Mouse (Mus musculus): ENCODE measurements around the gene Zcchc24. TPM values are rescaled to one million over a fixed set of nuclear protein-coding genes. Genes with fewer than 3 reads are reported as not detected.

The Zcchc24 gene
- polyA plus RNA-seq, 1 experiment from 2014 or later, result 24.0 TPM

DNA sequence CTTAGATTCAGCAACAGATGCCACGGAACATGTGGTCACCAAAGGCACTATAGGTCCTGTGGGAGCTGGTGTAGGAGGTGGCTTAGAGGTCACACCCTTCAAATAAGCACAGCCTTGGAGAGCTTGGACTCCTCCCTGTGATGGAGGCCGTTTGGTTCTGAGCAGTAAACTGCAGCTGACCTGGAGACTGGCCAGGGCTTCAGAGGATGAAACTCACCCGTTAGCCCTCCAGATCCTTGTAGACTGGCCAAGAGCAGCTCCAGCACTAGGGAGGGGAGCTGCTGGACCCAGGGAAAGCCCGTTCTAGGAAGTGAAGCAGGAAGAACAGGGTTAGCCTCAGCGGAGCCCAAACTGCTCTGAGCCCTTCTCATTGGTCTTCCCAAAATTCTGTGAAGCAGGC, 18.1 kb upstream of the Zcchc24 start:
- no peaks in the 10 kb centered on the region for H3K9me3 ChIP-seq (ENCODE audit: control insufficient read depth, low read length)
- H3K27me3 ChIP-seq (ENCODE audit: control insufficient read depth, insufficient read depth, low read length), result no peaks in the 10 kb centered on the region
- WGBS, result 23% methylated on average over 5 of the region's 5 CpGs
- peak overlapping the region; percentile 66 for H3K27ac ChIP-seq (ENCODE audit: low read depth, low read length)
- peak; percentile 84 for ATAC-seq (ENCODE audit: low FRiP score, low TSS enrichment)
- H3K4me3 ChIP-seq (ENCODE audit: low read length), result no peak overlapping the region
- no peak overlapping the region for H3K9ac ChIP-seq (ENCODE audit: low read depth, low read length)
- H3K4me1 ChIP-seq (ENCODE audit: control insufficient read depth, insufficient read depth, low read length), result peaks cover 18% of the 10 kb centered on the region
- no peak overlapping the region for H3K4me2 ChIP-seq (replicated peaks; ENCODE audit: low read depth, low read length)
- H3K36me3 ChIP-seq (ENCODE audit: control insufficient read depth, insufficient read depth, low read length), result no peaks in the 10 kb centered on the region

DNA sequence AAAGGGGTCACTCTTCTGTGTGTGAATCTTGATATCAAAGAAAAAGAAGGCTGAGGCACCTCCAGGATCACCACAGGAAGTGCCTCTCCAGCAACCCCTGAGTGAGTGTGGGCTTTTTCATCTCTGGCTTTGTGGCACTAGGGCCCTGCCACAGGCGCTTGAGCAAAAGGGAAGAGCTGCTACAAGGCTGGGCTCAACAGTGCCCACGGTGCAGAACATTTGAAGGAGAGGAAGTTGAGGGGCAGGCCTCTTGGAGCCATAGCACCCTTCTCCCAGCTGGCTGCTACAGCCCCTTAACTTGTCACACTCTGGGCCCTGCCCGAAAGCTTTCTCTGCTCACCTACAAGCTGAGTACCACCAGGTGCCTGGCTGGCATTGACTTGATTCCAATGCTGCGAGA, 16.4 kb upstream of the Zcchc24 start:
- H3K4me3 ChIP-seq (ENCODE audit: low read length), result no peak overlapping the region
- H3K9me3 ChIP-seq (ENCODE audit: control insufficient read depth, low read length), result no peaks in the 10 kb centered on the region
- peaks cover 18% of the 10 kb centered on the region for H3K4me1 ChIP-seq (ENCODE audit: control insufficient read depth, insufficient read depth, low read length)
- 89% methylated on average over 4 of the region's 4 CpGs for WGBS
- H3K27ac ChIP-seq (ENCODE audit: low read depth, low read length), result no peak overlapping the region
- no peaks in the 10 kb centered on the region for H3K36me3 ChIP-seq (ENCODE audit: control insufficient read depth, insufficient read depth, low read length)
- H3K9ac ChIP-seq (ENCODE audit: low read depth, low read length), result no peak overlapping the region
- no peaks in the 10 kb centered on the region for H3K27me3 ChIP-seq (ENCODE audit: control insufficient read depth, insufficient read depth, low read length)
- ATAC-seq (ENCODE audit: low FRiP score, low TSS enrichment), result no peak
- H3K4me2 ChIP-seq (replicated peaks; ENCODE audit: low read depth, low read length), result no peak overlapping the region

DNA sequence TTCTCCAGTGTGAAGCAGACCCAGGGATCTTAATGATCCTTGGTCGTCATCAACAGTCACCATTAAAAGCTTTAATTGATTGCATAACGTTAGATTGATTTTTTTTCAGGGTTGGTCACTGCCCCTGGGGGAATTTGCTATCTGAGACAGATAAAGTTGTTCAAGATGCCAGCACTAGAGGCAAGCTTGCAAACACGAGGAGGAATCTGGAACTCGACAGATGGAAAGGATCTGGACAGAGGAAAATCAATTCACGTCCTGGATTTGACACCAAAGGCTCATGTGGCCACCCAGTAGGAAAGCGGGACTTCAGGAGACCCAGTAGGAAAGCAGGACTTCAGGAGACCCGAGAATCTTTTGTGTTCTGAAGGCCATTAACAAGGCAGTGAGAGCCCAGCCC, 14.4 kb upstream of the Zcchc24 start:
- no peak overlapping the region for H3K9ac ChIP-seq (ENCODE audit: low read depth, low read length)
- H3K4me1 ChIP-seq (ENCODE audit: control insufficient read depth, insufficient read depth, low read length), result peaks cover 18% of the 10 kb centered on the region
- H3K4me2 ChIP-seq (replicated peaks; ENCODE audit: low read depth, low read length), result no peak overlapping the region
- WGBS, result 21% methylated on average over 7 of the region's 7 CpGs
- ATAC-seq (ENCODE audit: low FRiP score, low TSS enrichment), result no peak
- H3K36me3 ChIP-seq (ENCODE audit: control insufficient read depth, insufficient read depth, low read length), result no peaks in the 10 kb centered on the region
- peak overlapping the region; percentile 37; the same call in 1 of the 2 replicates for H3K27ac ChIP-seq (ENCODE audit: low read depth, low read length)
- H3K27me3 ChIP-seq (ENCODE audit: control insufficient read depth, insufficient read depth, low read length), result no peaks in the 10 kb centered on the region
- no peaks in the 10 kb centered on the region for H3K9me3 ChIP-seq (ENCODE audit: control insufficient read depth, low read length)
- no peak overlapping the region for H3K4me3 ChIP-seq (ENCODE audit: low read length)

DNA sequence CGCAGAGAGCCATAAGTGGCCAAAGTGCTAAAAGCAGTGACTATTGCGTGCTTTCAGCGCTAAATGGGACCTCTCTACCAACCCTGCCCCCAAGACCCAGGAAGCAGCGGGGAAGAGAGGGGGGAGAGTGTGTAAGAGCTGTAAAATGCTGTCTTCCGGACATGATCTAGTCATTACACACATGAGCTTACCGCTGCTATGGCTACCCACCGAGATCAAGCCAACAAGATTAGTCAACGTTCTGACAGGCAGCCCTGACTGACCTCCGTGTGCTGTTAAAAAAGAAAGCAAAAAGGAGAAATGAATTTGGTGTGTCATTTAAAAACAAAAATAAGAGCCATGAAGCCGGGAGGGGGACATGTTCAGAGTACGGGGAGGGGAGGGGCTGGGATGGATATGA, 11.8 kb upstream of the Zcchc24 start:
- no peaks in the 10 kb centered on the region for H3K36me3 ChIP-seq (ENCODE audit: control insufficient read depth, insufficient read depth, low read length)
- peaks cover 11% of the 10 kb centered on the region for H3K4me1 ChIP-seq (ENCODE audit: control insufficient read depth, insufficient read depth, low read length)
- no peak overlapping the region for H3K9ac ChIP-seq (ENCODE audit: low read depth, low read length)
- H3K9me3 ChIP-seq (ENCODE audit: control insufficient read depth, low read length), result no peaks in the 10 kb centered on the region
- no peak overlapping the region for H3K4me3 ChIP-seq (ENCODE audit: low read length)
- no peak overlapping the region for H3K27ac ChIP-seq (ENCODE audit: low read depth, low read length)
- H3K4me2 ChIP-seq (replicated peaks; ENCODE audit: low read depth, low read length), result no peak overlapping the region
- no peak for ATAC-seq (ENCODE audit: low FRiP score, low TSS enrichment)
- H3K27me3 ChIP-seq (ENCODE audit: control insufficient read depth, insufficient read depth, low read length), result no peaks in the 10 kb centered on the region
- 72% methylated on average over 11 of the region's 11 CpGs for WGBS

DNA sequence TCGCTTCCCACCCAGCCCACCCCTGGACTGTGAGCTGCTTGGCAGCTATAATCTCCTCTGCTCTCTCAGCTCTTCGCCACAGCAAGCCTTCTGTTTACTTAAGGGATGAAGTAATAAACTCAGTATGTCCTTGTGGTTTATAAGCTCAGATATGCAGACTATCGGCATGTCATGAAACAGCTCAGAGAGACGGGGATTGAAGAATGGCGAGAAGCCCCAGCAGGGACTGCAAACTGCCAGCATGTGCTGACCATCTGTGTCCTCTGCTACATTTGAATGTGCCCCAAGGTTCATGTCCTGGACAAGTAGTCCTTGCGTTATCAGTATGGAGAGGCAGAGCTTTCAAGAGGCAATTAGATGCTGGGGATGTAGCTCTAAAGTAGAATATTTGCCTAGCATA, 7.5 kb upstream of the Zcchc24 start:
- ATAC-seq (ENCODE audit: low FRiP score, low TSS enrichment), result no peak
- H3K36me3 ChIP-seq (ENCODE audit: control insufficient read depth, insufficient read depth, low read length), result no peaks in the 10 kb centered on the region

DNA sequence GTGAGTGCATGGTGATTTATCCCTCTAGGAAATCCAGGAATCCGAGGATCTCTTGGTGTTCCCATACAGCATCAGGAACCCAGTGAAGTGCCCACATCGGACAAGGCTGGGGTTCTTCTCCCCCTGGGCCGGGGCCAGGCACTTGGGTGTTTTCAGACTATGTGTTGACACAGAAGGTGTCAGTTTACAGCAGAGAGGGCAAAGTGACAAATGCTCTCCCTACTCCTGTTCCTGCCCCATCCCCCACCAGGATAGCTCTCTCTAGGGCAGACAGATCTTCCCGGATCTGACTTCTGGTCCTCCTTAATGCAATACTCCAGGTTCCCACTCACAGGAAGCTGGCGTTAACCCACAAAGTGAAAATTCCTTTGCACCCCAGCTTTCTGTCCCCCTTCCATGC, 5.3 kb upstream of the Zcchc24 start:
- no peak overlapping the region for H3K4me2 ChIP-seq (replicated peaks; ENCODE audit: low read depth, low read length)
- H3K4me1 ChIP-seq (ENCODE audit: control insufficient read depth, insufficient read depth, low read length), result peaks cover 15% of the 10 kb centered on the region
- H3K27ac ChIP-seq (ENCODE audit: low read depth, low read length), result no peak overlapping the region
- ATAC-seq (ENCODE audit: low FRiP score, low TSS enrichment), result no peak
- no peaks in the 10 kb centered on the region for H3K9me3 ChIP-seq (ENCODE audit: control insufficient read depth, low read length)
- H3K9ac ChIP-seq (ENCODE audit: low read depth, low read length), result no peak overlapping the region
- no peak overlapping the region for H3K4me3 ChIP-seq (ENCODE audit: low read length)
- no peaks in the 10 kb centered on the region for H3K36me3 ChIP-seq (ENCODE audit: control insufficient read depth, insufficient read depth, low read length)
- no peaks in the 10 kb centered on the region for H3K27me3 ChIP-seq (ENCODE audit: control insufficient read depth, insufficient read depth, low read length)
- 8% methylated on average over 5 of the region's 5 CpGs for WGBS

More for the DNA sequence above, 7.5 kb upstream of the Zcchc24 start:
- H3K27ac ChIP-seq (ENCODE audit: low read depth, low read length), result no peak overlapping the region
- H3K27me3 ChIP-seq (ENCODE audit: control insufficient read depth, insufficient read depth, low read length), result no peaks in the 10 kb centered on the region
- peaks cover 12% of the 10 kb centered on the region for H3K4me1 ChIP-seq (ENCODE audit: control insufficient read depth, insufficient read depth, low read length)
- no peak overlapping the region for H3K9ac ChIP-seq (ENCODE audit: low read depth, low read length)
- no peak overlapping the region for H3K4me3 ChIP-seq (ENCODE audit: low read length)
- H3K9me3 ChIP-seq (ENCODE audit: control insufficient read depth, low read length), result no peaks in the 10 kb centered on the region
- no peak overlapping the region for H3K4me2 ChIP-seq (replicated peaks; ENCODE audit: low read depth, low read length)
- WGBS, result 63% methylated on average over 6 of the region's 6 CpGs

DNA sequence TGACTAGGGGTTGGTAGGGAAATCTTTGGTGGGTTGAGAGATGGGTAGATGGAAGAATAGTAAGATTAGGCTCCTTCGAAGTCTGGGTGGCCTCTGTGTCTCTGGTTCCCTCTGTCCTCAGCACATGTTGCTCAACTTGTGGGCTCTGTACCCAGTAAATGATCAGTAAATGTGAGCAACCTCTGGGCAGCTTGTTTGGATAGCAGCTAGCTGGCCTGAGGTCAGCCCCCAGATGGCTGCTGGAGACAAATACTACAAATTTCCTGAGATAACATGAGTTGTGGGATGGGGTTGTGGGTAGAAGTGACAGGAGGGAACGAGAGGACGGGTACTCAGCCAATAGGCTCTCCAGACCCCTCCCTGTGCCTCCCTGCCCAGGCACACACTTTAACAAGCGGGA, 4.2 kb upstream of the Zcchc24 start:
- no peaks in the 10 kb centered on the region for H3K36me3 ChIP-seq (ENCODE audit: control insufficient read depth, insufficient read depth, low read length)
- no peak overlapping the region for H3K27ac ChIP-seq (ENCODE audit: low read depth, low read length)
- H3K4me3 ChIP-seq (ENCODE audit: low read length), result no peak overlapping the region
- H3K9me3 ChIP-seq (ENCODE audit: control insufficient read depth, low read length), result no peaks in the 10 kb centered on the region
- H3K4me2 ChIP-seq (replicated peaks; ENCODE audit: low read depth, low read length), result no peak overlapping the region
- H3K27me3 ChIP-seq (ENCODE audit: control insufficient read depth, insufficient read depth, low read length), result no peaks in the 10 kb centered on the region
- peaks cover 15% of the 10 kb centered on the region for H3K4me1 ChIP-seq (ENCODE audit: control insufficient read depth, insufficient read depth, low read length)
- ATAC-seq (ENCODE audit: low FRiP score, low TSS enrichment), result no peak
- WGBS, result 31% methylated on average over 4 of the region's 4 CpGs
- no peak overlapping the region for H3K9ac ChIP-seq (ENCODE audit: low read depth, low read length)

DNA sequence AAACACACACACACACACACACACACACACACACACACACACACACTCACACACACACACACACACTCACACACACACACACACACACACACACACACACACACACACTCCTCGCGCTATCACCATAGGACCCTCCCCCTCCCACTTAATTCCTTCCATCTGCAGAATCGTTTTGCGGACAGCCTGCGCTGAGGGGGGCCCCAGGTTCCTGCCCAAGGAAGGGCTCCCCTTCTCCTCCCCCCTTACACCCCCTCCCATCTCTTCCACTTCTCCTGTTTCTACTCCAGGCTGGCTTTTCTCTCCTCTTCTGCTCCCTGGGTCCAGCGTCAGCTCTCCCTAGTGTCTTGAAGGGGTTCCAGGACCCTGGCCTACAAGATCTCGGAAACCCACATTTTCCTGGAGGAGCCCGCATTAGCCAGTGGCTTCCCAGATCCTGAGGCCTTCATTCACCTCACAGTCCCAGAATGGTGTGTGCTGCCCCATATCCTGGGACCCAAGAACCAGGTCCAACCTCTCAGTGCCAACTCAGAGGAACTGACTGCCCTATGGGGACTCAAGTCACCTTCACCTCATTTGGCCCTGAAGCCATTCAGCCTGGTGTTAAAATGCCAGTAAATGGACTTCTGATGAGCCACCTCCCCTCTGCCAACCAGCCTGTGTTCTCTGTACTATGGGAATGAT, 927 bp upstream of the Zcchc24 start:
- Histone ChIP-seq H3K27ac (ENCODE audit: low read depth, low read length) (peak overlapping the region; percentile 88; the same call in 1 of the 2 replicates), H3K27me3 (ENCODE audit: control insufficient read depth, insufficient read depth, low read length) (no peaks in the 10 kb centered on the region), H3K4me3 (ENCODE audit: low read length) (no peak overlapping the region), H3K9me3 (ENCODE audit: control insufficient read depth, low read length) (no peaks in the 10 kb centered on the region), H3K4me2 (replicated peaks; ENCODE audit: low read depth, low read length) (peak overlapping the region; percentile 73), H3K36me3 (ENCODE audit: control insufficient read depth, insufficient read depth, low read length) (no peaks in the 10 kb centered on the region), H3K9ac (ENCODE audit: low read depth, low read length) (no peak overlapping the region), H3K4me1 (ENCODE audit: control insufficient read depth, insufficient read depth, low read length) (peaks cover 36% of the 10 kb centered on the region)
- WGBS, result 20% methylated on average over 8 of the region's 8 CpGs
- ATAC-seq (ENCODE audit: low FRiP score, low TSS enrichment), result no peak

DNA sequence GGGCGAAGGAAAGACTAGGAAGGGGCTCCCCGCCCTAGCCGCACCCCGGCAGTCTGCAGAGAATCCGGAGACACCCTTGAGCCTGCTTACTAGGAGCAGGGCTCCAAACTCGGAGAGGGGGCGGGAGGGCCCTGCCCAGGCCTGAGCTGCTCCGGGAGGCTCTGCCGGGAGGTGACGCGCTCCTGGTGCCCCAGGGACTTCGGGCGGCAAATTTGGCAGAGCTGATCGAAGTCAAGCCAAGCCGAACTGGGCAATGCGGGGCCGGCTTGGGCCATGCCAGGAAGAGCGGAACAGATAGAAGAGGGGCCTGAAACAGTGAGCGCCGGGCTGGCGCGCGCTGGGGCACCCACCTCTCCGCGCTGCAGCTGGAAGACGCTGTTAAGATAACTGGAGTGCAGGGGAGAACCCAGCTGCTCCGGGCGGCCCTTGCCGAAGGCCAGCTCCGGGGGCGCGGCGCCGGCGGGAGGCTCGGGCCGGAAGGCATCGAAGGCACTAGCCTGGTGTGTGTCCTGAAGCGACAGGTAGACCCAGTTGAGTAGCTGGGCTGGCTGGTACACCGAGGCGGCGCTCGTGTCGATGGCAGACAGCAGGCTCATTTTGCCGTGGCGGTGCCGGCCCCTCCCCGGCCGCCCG, 462 bp downstream of the Zcchc24 start:
- under 1% methylated on average over 42 of the region's 50 CpGs for WGBS
- peaks cover 24% of the 10 kb centered on the region for H3K4me1 ChIP-seq (ENCODE audit: control insufficient read depth, insufficient read depth, low read length)

More for the DNA sequence above, 462 bp downstream of the Zcchc24 start:
- Histone ChIP-seq H3K4me3 (ENCODE audit: low read length) (peak overlapping the region; percentile 77), H3K4me2 (replicated peaks; ENCODE audit: low read depth, low read length) (peak overlapping the region; percentile 73), H3K36me3 (ENCODE audit: control insufficient read depth, insufficient read depth, low read length) (no peaks in the 10 kb centered on the region), H3K27me3 (ENCODE audit: control insufficient read depth, insufficient read depth, low read length) (no peaks in the 10 kb centered on the region), H3K27ac (ENCODE audit: low read depth, low read length) (peak overlapping the region; percentile 88), H3K9me3 (ENCODE audit: control insufficient read depth, low read length) (no peaks in the 10 kb centered on the region), H3K9ac (ENCODE audit: low read depth, low read length) (peak overlapping the region; percentile 73)
- peak; percentile 54 for ATAC-seq (ENCODE audit: low FRiP score, low TSS enrichment)
